Mouse (Mus musculus): ENCODE measurements around the gene Acbd6. TPM values are rescaled to one million over a fixed set of nuclear protein-coding genes. Genes with fewer than 3 reads are reported as not detected.

The Acbd6 gene
- polyA plus RNA-seq, 1 experiment from 2014 or later = 61.3 TPM

- no peak overlapping the region for H3K9ac ChIP-seq (ENCODE audit: low read length)
Observed at GRCm38 (mm10) chr1:155692230-155692629, 134.3 kb downstream of the Acbd6 start.

DNA sequence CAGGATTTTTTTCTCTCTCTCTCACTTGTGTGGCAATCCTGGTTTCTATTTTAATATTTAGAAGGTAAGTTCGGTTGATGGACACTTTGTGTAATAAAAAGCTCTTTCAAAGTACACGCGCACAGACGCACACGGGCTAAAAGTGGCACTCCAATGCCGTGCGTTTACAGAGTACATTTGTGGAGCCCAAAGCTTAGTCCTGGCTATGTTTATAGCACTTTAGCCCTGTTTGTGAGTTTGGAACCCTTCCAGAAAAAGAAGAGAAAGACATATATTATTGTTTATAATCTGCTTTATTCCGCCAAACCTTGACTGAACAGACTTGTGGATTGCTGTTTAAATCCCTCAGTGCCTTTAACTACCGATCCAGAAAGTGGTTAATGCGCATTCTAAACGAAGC is 135.1 kb downstream of the Acbd6 start:
- Histone ChIP-seq H3K27me3 (ENCODE audit: control insufficient read depth, insufficient read depth, low read length) (no peaks in the 10 kb centered on the region), H3K36me3 (ENCODE audit: control insufficient read depth, insufficient read depth, low read length) (peaks cover 6% of the 10 kb centered on the region; the same call in 1 of the 2 replicates), H3K9me3 (ENCODE audit: control insufficient read depth, low read length) (no peaks in the 10 kb centered on the region), H3K9ac (ENCODE audit: low read length) (no peak overlapping the region), H3K4me2 (ENCODE audit: low read length) (no peak overlapping the region), H3K27ac (replicated peaks in 1 of 2; ENCODE audit: control insufficient read depth in 1 of 2, insufficient read depth in 1 of 2, low read depth in 2 of 2, low read length in 2 of 2) (no peak overlapping the region), H3K4me1 (ENCODE audit: control insufficient read depth in 2 of 2, insufficient read depth in 2 of 2, low read length in 2 of 2) (peaks cover 2 to 4% of the 10 kb centered on the region in 2 experiments; a peak in 2 of 4 replicates), H3K4me3 (ENCODE audit: control insufficient read depth in 1 of 2, insufficient read depth in 1 of 2, low read depth in 1 of 2, low read length in 2 of 2) (no peak overlapping the region)
- WGBS = 76% methylated on average over 11 of the region's 11 CpGs
- no peak for ATAC-seq (ENCODE audit: insufficient number of reproducible peaks, insufficient read depth, low FRiP score, low read depth)

More at GRCm38 (mm10) chr1:155692230-155692629, 134.3 kb downstream of the Acbd6 start:
- ATAC-seq (ENCODE audit: insufficient number of reproducible peaks, insufficient read depth, low FRiP score, low read depth) = no peak
- no peaks in the 10 kb centered on the region for H3K27me3 ChIP-seq (ENCODE audit: control insufficient read depth, insufficient read depth, low read length)
- H3K4me2 ChIP-seq (ENCODE audit: low read length) = no peak overlapping the region
- H3K36me3 ChIP-seq (ENCODE audit: control insufficient read depth, insufficient read depth, low read length) = peaks cover 6% of the 10 kb centered on the region; the same call in 1 of the 2 replicates
- peaks cover 2 to 4% of the 10 kb centered on the region in 2 experiments; a peak in 2 of 4 replicates for H3K4me1 ChIP-seq (ENCODE audit: control insufficient read depth in 2 of 2, insufficient read depth in 2 of 2, low read length in 2 of 2)
- 85% methylated on average over 6 of the region's 6 CpGs for WGBS
- no peak overlapping the region for H3K4me3 ChIP-seq (ENCODE audit: control insufficient read depth in 1 of 2, insufficient read depth in 1 of 2, low read depth in 1 of 2, low read length in 2 of 2)
- H3K9me3 ChIP-seq (ENCODE audit: control insufficient read depth, low read length) = no peaks in the 10 kb centered on the region
- H3K27ac ChIP-seq (replicated peaks in 1 of 2; ENCODE audit: control insufficient read depth in 1 of 2, insufficient read depth in 1 of 2, low read depth in 2 of 2, low read length in 2 of 2) = no peak overlapping the region

DNA sequence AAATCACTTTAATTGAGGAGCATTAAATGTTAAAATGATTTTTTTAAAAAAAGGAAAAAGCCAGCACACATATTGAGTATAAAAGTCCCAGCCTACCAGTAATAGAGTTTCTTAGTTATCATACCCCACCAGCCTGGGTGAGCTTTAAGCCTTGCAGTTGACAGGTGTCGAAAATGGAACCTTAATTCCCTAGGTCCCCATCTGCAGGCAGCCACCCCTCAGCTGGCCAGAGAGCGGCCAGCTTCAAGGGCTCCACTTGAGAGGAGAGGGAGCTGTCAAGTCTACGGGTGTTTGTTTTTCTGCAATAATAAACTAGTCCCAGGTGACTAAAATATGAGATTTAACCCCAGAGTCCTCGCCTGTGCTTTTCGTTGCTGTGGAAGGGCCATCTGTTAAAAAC is 135.5 kb downstream of the Acbd6 start:
- ATAC-seq (ENCODE audit: insufficient number of reproducible peaks, insufficient read depth, low FRiP score, low read depth) = no peak
- H3K4me3 ChIP-seq (ENCODE audit: control insufficient read depth in 1 of 2, insufficient read depth in 1 of 2, low read depth in 1 of 2, low read length in 2 of 2) = no peak overlapping the region
- H3K36me3 ChIP-seq (ENCODE audit: control insufficient read depth, insufficient read depth, low read length) = peaks cover 5% of the 10 kb centered on the region; the same call in 1 of the 2 replicates
- no peak overlapping the region for H3K27ac ChIP-seq (replicated peaks in 1 of 2; ENCODE audit: control insufficient read depth in 1 of 2, insufficient read depth in 1 of 2, low read depth in 2 of 2, low read length in 2 of 2)
- no peak overlapping the region for H3K9ac ChIP-seq (ENCODE audit: low read length)
- no peak overlapping the region for H3K4me2 ChIP-seq (ENCODE audit: low read length)
- no peaks in the 10 kb centered on the region for H3K9me3 ChIP-seq (ENCODE audit: control insufficient read depth, low read length)
- 46% methylated on average over 5 of the region's 5 CpGs for WGBS
- peaks cover 2 to 4% of the 10 kb centered on the region in 2 experiments; a peak in 2 of 4 replicates for H3K4me1 ChIP-seq (ENCODE audit: control insufficient read depth in 2 of 2, insufficient read depth in 2 of 2, low read length in 2 of 2)
- no peaks in the 10 kb centered on the region for H3K27me3 ChIP-seq (ENCODE audit: control insufficient read depth, insufficient read depth, low read length)

DNA sequence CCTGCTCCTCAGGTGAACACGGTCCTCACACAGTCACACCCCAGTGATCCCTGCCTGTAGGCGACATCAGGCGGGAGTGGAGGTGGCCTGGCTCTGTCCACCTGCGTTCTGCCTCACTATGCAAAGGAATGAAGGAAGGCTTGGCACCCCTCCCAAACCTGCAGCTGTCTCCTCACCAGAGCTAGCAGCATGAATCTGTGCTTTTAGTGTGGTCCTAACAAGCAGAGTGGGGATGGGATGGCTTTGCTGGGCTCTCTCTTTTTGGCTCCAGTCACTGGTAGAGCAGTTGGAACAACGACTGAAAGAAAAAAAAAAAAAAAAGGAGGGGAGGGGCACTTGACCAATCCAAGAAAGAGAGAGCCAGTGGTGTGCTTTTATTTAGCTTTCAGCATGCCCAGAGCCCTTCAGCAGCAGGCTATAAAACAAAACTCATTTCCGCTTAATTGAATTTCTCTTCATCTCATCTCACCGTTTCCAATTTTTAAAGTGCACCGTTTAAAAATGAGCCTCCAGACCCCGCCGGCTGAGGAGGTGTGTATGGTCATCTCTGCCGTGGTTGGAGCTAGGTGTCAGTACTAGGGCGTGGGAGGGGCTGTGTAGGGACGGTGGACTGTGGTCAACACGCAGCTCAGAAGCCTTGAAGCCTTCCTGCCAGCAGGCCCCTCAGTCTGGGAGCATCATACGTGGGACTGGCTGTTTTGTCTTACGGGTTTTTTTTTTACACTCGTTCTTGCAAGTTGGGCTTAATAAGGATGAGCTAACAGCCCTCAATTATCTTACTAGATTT is 140.6 kb downstream of the Acbd6 start:
- Histone ChIP-seq H3K9me3 (ENCODE audit: control insufficient read depth, low read length) (no peaks in the 10 kb centered on the region), H3K4me3 (ENCODE audit: control insufficient read depth in 1 of 2, insufficient read depth in 1 of 2, low read depth in 1 of 2, low read length in 2 of 2) (no peak overlapping the region), H3K27ac (replicated peaks in 1 of 2; ENCODE audit: control insufficient read depth in 1 of 2, insufficient read depth in 1 of 2, low read depth in 2 of 2, low read length in 2 of 2) (no peak overlapping the region), H3K27me3 (ENCODE audit: control insufficient read depth, insufficient read depth, low read length) (no peaks in the 10 kb centered on the region), H3K4me2 (ENCODE audit: low read length) (no peak overlapping the region), H3K36me3 (ENCODE audit: control insufficient read depth, insufficient read depth, low read length) (no peaks in the 10 kb centered on the region), H3K9ac (ENCODE audit: low read length) (no peak overlapping the region), H3K4me1 (ENCODE audit: control insufficient read depth in 2 of 2, insufficient read depth in 2 of 2, low read length in 2 of 2) (peaks cover 4 to 5% of the 10 kb centered on the region in 2 experiments; a peak in 2 of 4 replicates)
- 70% methylated on average over 17 of the region's 17 CpGs for WGBS
- no peak for ATAC-seq (ENCODE audit: insufficient number of reproducible peaks, insufficient read depth, low FRiP score, low read depth)

DNA sequence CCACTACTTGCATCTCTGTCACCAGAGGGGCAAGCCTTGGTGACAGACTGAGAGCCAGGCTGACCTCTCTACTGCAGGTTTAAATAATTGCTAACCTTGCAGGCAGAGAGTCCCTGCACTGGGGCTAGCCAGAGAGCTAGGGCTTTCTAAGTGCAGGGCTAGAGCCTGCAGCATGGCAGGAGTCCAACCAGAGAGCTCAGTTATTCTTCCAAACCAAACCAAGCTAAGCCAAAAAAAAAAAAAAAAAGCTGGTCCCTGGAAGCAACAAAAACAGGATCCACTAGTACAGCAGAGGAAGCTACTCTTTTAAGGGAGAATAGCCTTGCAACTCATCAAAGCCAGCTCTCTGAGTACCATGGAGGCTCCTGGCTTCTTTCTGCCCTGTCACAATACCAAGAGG is 143.0 kb downstream of the Acbd6 start:
- Histone ChIP-seq H3K9ac (ENCODE audit: low read length) (no peak overlapping the region), H3K9me3 (ENCODE audit: control insufficient read depth, low read length) (no peaks in the 10 kb centered on the region), H3K4me1 (ENCODE audit: control insufficient read depth in 2 of 2, insufficient read depth in 2 of 2, low read length in 2 of 2) (peaks cover 2 to 5% of the 10 kb centered on the region in 2 experiments; a peak in 3 of 4 replicates), H3K4me3 (ENCODE audit: control insufficient read depth in 1 of 2, insufficient read depth in 1 of 2, low read depth in 1 of 2, low read length in 2 of 2) (no peak overlapping the region), H3K36me3 (ENCODE audit: control insufficient read depth, insufficient read depth, low read length) (no peaks in the 10 kb centered on the region), H3K4me2 (ENCODE audit: low read length) (no peak overlapping the region), H3K27ac (replicated peaks in 1 of 2; ENCODE audit: control insufficient read depth in 1 of 2, insufficient read depth in 1 of 2, low read depth in 2 of 2, low read length in 2 of 2) (no peak overlapping the region), H3K27me3 (ENCODE audit: control insufficient read depth, insufficient read depth, low read length) (no peaks in the 10 kb centered on the region)
- ATAC-seq (ENCODE audit: insufficient number of reproducible peaks, insufficient read depth, low FRiP score, low read depth) = no peak

DNA sequence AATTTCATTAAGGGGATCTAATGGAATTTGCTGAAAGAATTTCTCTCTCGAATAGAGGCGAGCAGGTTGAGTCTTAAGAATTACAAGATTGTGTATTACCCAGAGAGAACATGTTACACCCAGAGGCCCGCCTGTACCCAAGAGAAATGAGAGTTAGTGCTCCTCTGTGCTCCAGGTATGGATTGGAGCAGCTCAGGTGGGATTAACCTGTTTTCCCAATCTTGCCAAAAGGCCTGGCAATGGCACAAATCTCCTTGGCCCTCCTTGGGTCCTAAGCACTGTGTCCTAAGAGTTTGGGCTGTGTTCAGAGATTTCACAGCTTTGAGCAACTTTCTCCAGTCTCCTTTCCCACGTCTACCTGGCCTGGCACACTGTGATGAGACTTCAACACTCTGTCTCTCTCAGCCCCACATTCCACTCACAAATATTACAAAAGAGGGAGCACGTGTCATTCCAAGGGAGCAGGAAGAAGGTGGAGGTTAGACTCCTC is 145.3 kb downstream of the Acbd6 start:
- Histone ChIP-seq H3K4me1 (ENCODE audit: control insufficient read depth in 2 of 2, insufficient read depth in 2 of 2, low read length in 2 of 2) (peaks cover 4 to 6% of the 10 kb centered on the region in 2 experiments; a peak in 3 of 4 replicates), H3K27ac (replicated peaks in 1 of 2; ENCODE audit: control insufficient read depth in 1 of 2, insufficient read depth in 1 of 2, low read depth in 2 of 2, low read length in 2 of 2) (no peak overlapping the region), H3K4me2 (ENCODE audit: low read length) (no peak overlapping the region), H3K9me3 (ENCODE audit: control insufficient read depth, low read length) (no peaks in the 10 kb centered on the region), H3K27me3 (ENCODE audit: control insufficient read depth, insufficient read depth, low read length) (no peaks in the 10 kb centered on the region), H3K4me3 (ENCODE audit: control insufficient read depth in 1 of 2, insufficient read depth in 1 of 2, low read depth in 1 of 2, low read length in 2 of 2) (no peak overlapping the region), H3K9ac (ENCODE audit: low read length) (no peak overlapping the region), H3K36me3 (ENCODE audit: control insufficient read depth, insufficient read depth, low read length) (no peaks in the 10 kb centered on the region)
- ATAC-seq (ENCODE audit: insufficient number of reproducible peaks, insufficient read depth, low FRiP score, low read depth) = no peak
- WGBS = 86% methylated on average over 5 of the region's 5 CpGs

- 65% methylated on average over 5 of the region's 5 CpGs for WGBS
- no peak for ATAC-seq (ENCODE audit: insufficient number of reproducible peaks, insufficient read depth, low FRiP score, low read depth)
- Histone ChIP-seq H3K27me3 (ENCODE audit: control insufficient read depth, insufficient read depth, low read length) (no peaks in the 10 kb centered on the region), H3K4me1 (ENCODE audit: control insufficient read depth in 2 of 2, insufficient read depth in 2 of 2, low read length in 2 of 2) (peaks cover 4 to 6% of the 10 kb centered on the region in 2 experiments; a peak in 3 of 4 replicates), H3K36me3 (ENCODE audit: control insufficient read depth, insufficient read depth, low read length) (no peaks in the 10 kb centered on the region), H3K9me3 (ENCODE audit: control insufficient read depth, low read length) (no peaks in the 10 kb centered on the region), H3K4me2 (ENCODE audit: low read length) (no peak overlapping the region), H3K9ac (ENCODE audit: low read length) (no peak overlapping the region), H3K27ac (replicated peaks in 1 of 2; ENCODE audit: control insufficient read depth in 1 of 2, insufficient read depth in 1 of 2, low read depth in 2 of 2, low read length in 2 of 2) (no peak overlapping the region), H3K4me3 (ENCODE audit: control insufficient read depth in 1 of 2, insufficient read depth in 1 of 2, low read depth in 1 of 2, low read length in 2 of 2) (no peak overlapping the region)
Observed at GRCm38 (mm10) chr1:155704182-155704581, 146.3 kb downstream of the Acbd6 start.

Measured in heart, embryonic 14.5 days (tissue).